Mouse (Mus musculus) heart, embryonic 12.5 days (tissue): ENCODE data around the gene Ccdc96. TPM values are rescaled to one million over a fixed set of nuclear protein-coding genes. Genes with fewer than 3 reads are reported as not detected.

Source experiments
- ATAC-seq: fragments of 200-750 bp; cut with Nextera tagmentation; 2 replicates; pipeline ENCODE4 v1.8.0; 2017; ENCODE audit warnings: moderate TSS enrichment, moderate library complexity; ENCODE audit not compliant: insufficient number of reproducible peaks, low FRiP score
- H3K27ac ChIP-seq: fragments of 300-500 bp; sonication (generic); 2 replicates; pipeline ENCODE4 v1.5.1; 2016; ENCODE audit warnings: mild to moderate bottlenecking, moderate library complexity; ENCODE audit not compliant: poor library complexity, severe bottlenecking
- H3K27me3 ChIP-seq: fragments of 300-500 bp; sonication (generic); replicated peaks from 2 replicates; pipeline ENCODE4 v1.6.1; 2016; ENCODE audit warnings: mild to moderate bottlenecking, moderate library complexity
- H3K36me3 ChIP-seq: fragments of 300-500 bp; sonication (generic); 2 replicates; pipeline ENCODE4 v1.6.1; 2016; ENCODE audit warnings: mild to moderate bottlenecking, moderate library complexity
- H3K4me1 ChIP-seq: fragments of 300-500 bp; sonication (generic); replicated peaks from 2 replicates; pipeline ENCODE4 v1.6.1; 2016; ENCODE audit warnings: mild to moderate bottlenecking
- H3K4me2 ChIP-seq: fragments of 300-500 bp; sonication (generic); 2 replicates; pipeline ENCODE4 v1.6.1; 2016; ENCODE audit warnings: mild to moderate bottlenecking, moderate library complexity
- H3K4me3 ChIP-seq: fragments of 300-500 bp; sonication (generic); 2 replicates; pipeline ENCODE4 v1.5.1; 2016; ENCODE audit warnings: mild to moderate bottlenecking
- H3K9ac ChIP-seq: fragments of 300-500 bp; sonication (generic); 2 replicates; pipeline ENCODE4 v1.6.1; 2016; ENCODE audit warnings: mild to moderate bottlenecking, moderate library complexity
- H3K9me3 ChIP-seq: fragments of 300-500 bp; sonication (generic); replicated peaks from 2 replicates; pipeline ENCODE4 v1.6.1; 2016; ENCODE audit warnings: mild to moderate bottlenecking, moderate library complexity
- WGBS: fragments of 180-500 bp; shearing (Covaris S2); methylation state at CpG from one replicate; pipeline ENCODE4 v1.1.7; 2016; 5-methylcytosine and 5-hydroxymethylcytosine counted together
- polyA plus RNA-seq: library from polyadenylated mRNA; unstranded; fragments of >200 nt; fragmentation: Nextera tagmentation; extraction: Ambion mirVana; gene quantifications from 2 replicates; pipeline ENCODE4 v1.2.1, GENCODE M21; 2016

Gene Ccdc96
- polyA plus RNA-seq, 1 experiment from 2014 or later: 0.29 TPM

DNA sequence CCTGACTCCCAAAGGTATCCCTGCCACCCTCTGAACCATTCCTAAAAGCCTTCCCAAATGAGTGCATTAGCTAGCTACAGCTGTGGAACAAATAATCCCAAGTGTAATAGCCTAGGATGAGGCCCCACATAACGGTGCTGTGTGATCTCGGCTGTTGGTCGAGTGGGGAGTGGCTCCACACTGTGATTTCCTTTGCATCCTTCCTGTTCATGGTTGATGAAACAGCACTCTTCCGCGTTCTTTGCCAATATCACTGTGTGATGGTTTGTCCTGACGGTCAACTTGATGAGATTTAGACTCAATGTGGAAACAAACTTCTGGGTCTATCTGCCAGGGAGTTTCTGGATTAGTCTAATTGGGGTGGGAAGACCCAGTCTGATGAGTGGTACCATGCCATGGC lies 31.6 kb upstream of the Ccdc96 start:
- no peak for ATAC-seq
- no peaks in the 10 kb centered on the region for H3K36me3 ChIP-seq
- WGBS: 75% methylated on average over 6 of the region's 6 CpGs
- no peaks in the 10 kb centered on the region for H3K9me3 ChIP-seq
- H3K27me3 ChIP-seq: peaks cover 9% of the 10 kb centered on the region; the same call in 1 of the 2 replicates
- no peak overlapping the region for H3K4me3 ChIP-seq
- H3K4me1 ChIP-seq: peaks cover 32% of the 10 kb centered on the region
- no peak overlapping the region for H3K9ac ChIP-seq
- no peak overlapping the region for H3K4me2 ChIP-seq
- H3K27ac ChIP-seq: no peak overlapping the region

- no peak for ATAC-seq
- WGBS: 75% methylated on average over 4 of the region's 4 CpGs
- no peak overlapping the region for H3K4me2 ChIP-seq
- H3K27ac ChIP-seq: no peak overlapping the region
- no peaks in the 10 kb centered on the region for H3K9me3 ChIP-seq
- no peaks in the 10 kb centered on the region for H3K36me3 ChIP-seq
- peaks cover 8% of the 10 kb centered on the region; the same call in 1 of the 2 replicates for H3K4me1 ChIP-seq
- H3K4me3 ChIP-seq: no peak overlapping the region
- peaks cover 10% of the 10 kb centered on the region; the same call in 1 of the 2 replicates for H3K27me3 ChIP-seq
- H3K9ac ChIP-seq: no peak overlapping the region
Observed at GRCm38 (mm10) chr5:36457706-36458105, 26.7 kb upstream of the Ccdc96 start.

GRCm38 (mm10) chr5:36458926-36459325 lies 25.5 kb upstream of the Ccdc96 start:
- WGBS: 12% methylated on average over 4 of the region's 4 CpGs
- H3K27me3 ChIP-seq: peaks cover 10% of the 10 kb centered on the region; the same call in 1 of the 2 replicates
- H3K4me3 ChIP-seq: no peak overlapping the region
- no peak overlapping the region for H3K27ac ChIP-seq
- no peak overlapping the region for H3K9ac ChIP-seq
- H3K36me3 ChIP-seq: no peaks in the 10 kb centered on the region
- H3K4me1 ChIP-seq: peaks cover 9% of the 10 kb centered on the region
- ATAC-seq: no peak
- H3K4me2 ChIP-seq: no peak overlapping the region
- no peaks in the 10 kb centered on the region for H3K9me3 ChIP-seq

GRCm38 (mm10) chr5:36460712-36461111 lies 23.7 kb upstream of the Ccdc96 start:
- H3K9ac ChIP-seq: no peak overlapping the region
- 88% methylated on average over 2 of the region's 2 CpGs for WGBS

DNA sequence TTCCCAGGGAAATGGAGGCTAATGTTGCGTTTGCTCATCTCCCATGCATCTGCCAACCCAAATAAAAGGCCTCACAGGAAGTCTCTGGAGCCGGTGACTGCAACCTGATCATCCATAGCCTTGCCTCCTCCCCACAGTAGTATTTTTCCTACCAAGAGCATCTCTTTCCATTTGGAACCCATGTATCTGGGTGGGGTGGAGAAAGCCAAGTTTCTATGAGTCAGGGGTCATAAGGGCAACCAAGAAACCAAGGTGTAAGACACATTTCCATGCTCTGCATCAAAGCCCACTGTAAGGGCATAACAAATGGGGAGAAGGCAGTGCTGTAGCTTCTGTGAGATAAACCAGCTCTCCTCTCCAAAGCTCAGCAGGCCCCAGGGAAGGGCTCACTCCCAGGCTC lies 23.2 kb upstream of the Ccdc96 start:
- no peaks in the 10 kb centered on the region for H3K36me3 ChIP-seq
- H3K9ac ChIP-seq: no peak overlapping the region
- WGBS: 55% methylated on average over 2 of the region's 2 CpGs
- H3K4me2 ChIP-seq: no peak overlapping the region
- no peak overlapping the region for H3K27ac ChIP-seq
- ATAC-seq: no peak
- H3K27me3 ChIP-seq: peaks cover 10% of the 10 kb centered on the region; the same call in 1 of the 2 replicates
- no peak overlapping the region for H3K4me3 ChIP-seq
- H3K9me3 ChIP-seq: no peaks in the 10 kb centered on the region
- peaks cover 21% of the 10 kb centered on the region for H3K4me1 ChIP-seq

More at GRCm38 (mm10) chr5:36460712-36461111, 23.7 kb upstream of the Ccdc96 start:
- H3K4me3 ChIP-seq: no peak overlapping the region
- peaks cover 10% of the 10 kb centered on the region; the same call in 1 of the 2 replicates for H3K27me3 ChIP-seq
- H3K4me2 ChIP-seq: no peak overlapping the region
- H3K36me3 ChIP-seq: no peaks in the 10 kb centered on the region
- no peak for ATAC-seq
- H3K9me3 ChIP-seq: no peaks in the 10 kb centered on the region
- H3K27ac ChIP-seq: no peak overlapping the region
- H3K4me1 ChIP-seq: peaks cover 16% of the 10 kb centered on the region

GRCm38 (mm10) chr5:36462810-36463209 lies 21.6 kb upstream of the Ccdc96 start:
- no peak overlapping the region for H3K27ac ChIP-seq
- H3K36me3 ChIP-seq: peaks cover 5% of the 10 kb centered on the region; the same call in 1 of the 2 replicates
- no peak overlapping the region for H3K4me3 ChIP-seq
- no peak overlapping the region for H3K4me2 ChIP-seq
- WGBS: 20% methylated on average over 7 of the region's 7 CpGs
- H3K4me1 ChIP-seq: peaks cover 31% of the 10 kb centered on the region
- H3K9ac ChIP-seq: no peak overlapping the region
- 0 out of 2 replicates have a peak, but pooled peaks cover 4% of the 10 kb centered on the region for H3K27me3 ChIP-seq
- no peaks in the 10 kb centered on the region for H3K9me3 ChIP-seq
- no peak for ATAC-seq

DNA sequence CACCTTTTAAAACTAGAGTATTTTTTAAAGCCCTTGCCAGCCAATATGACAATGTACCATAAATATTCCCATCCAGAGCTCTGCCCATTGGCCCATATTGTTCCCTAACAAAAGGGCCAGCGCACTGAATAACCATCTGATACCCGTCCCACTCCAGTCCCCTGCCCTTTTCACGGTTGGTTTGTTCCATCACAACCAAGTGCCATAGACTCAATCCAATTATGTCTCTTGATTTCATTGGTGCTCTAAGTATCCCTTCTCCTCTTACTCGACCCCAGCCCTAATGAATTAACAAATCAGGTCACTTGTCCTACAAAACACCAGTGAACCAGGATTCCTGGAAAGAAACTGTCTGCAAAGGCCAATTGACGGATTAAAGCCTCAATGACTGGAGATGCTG lies 21.0 kb upstream of the Ccdc96 start:
- no peak for ATAC-seq
- peaks cover 37% of the 10 kb centered on the region for H3K4me1 ChIP-seq
- H3K9me3 ChIP-seq: no peaks in the 10 kb centered on the region
- H3K36me3 ChIP-seq: peaks cover 9% of the 10 kb centered on the region; the same call in 1 of the 2 replicates
- no peak overlapping the region for H3K4me2 ChIP-seq
- 60% methylated on average over 5 of the region's 5 CpGs for WGBS
- H3K9ac ChIP-seq: no peak overlapping the region
- H3K27me3 ChIP-seq: no peaks in the 10 kb centered on the region
- H3K27ac ChIP-seq: no peak overlapping the region
- H3K4me3 ChIP-seq: no peak overlapping the region

- peak within 1 kb of the TSS; percentile 96 for H3K4me2 ChIP-seq
- peaks cover 38% of the 10 kb centered on the region for H3K4me1 ChIP-seq
- ATAC-seq: peak; percentile 97
- H3K27ac ChIP-seq: peak within 1 kb of the TSS; percentile 50; the same call in 1 of the 2 replicates
- H3K36me3 ChIP-seq: peaks cover 24% of the 10 kb centered on the region
- WGBS: under 1% methylated on average over 68 of the region's 68 CpGs
- H3K9me3 ChIP-seq: no peaks in the 10 kb centered on the region
- H3K4me3 ChIP-seq: peak within 1 kb of the TSS; percentile 74
- no peaks in the 10 kb centered on the region for H3K27me3 ChIP-seq
- H3K9ac ChIP-seq: peak within 1 kb of the TSS; percentile 85
Observed at GRCm38 (mm10) chr5:36464709-36465661, 19.4 kb upstream of the Ccdc96 start, which contains the start of gene Grpel1. Grpel1 (plus strand) TSS chr5:36464998.

GRCm38 (mm10) chr5:36465889-36466288 lies 18.5 kb upstream of the Ccdc96 start:
- H3K27me3 ChIP-seq: no peaks in the 10 kb centered on the region
- 23% methylated on average over 8 of the region's 8 CpGs for WGBS
- H3K27ac ChIP-seq: no peak overlapping the region; the same call in 1 of the 2 replicates
- peak overlapping the region; percentile 85 for H3K9ac ChIP-seq
- H3K9me3 ChIP-seq: no peaks in the 10 kb centered on the region
- H3K4me3 ChIP-seq: peak overlapping the region; percentile 74
- no peak for ATAC-seq
- peaks cover 38% of the 10 kb centered on the region for H3K4me1 ChIP-seq
- peaks cover 33% of the 10 kb centered on the region for H3K36me3 ChIP-seq
- H3K4me2 ChIP-seq: peak overlapping the region; percentile 96

- Histone ChIP-seq H3K27me3 (no peaks in the 10 kb centered on the region), H3K4me3 (no peak overlapping the region), H3K4me2 (no peak overlapping the region), H3K4me1 (peaks cover 17% of the 10 kb centered on the region), H3K27ac (no peak overlapping the region), H3K9ac (no peak overlapping the region), H3K36me3 (peaks cover 75% of the 10 kb centered on the region), H3K9me3 (no peaks in the 10 kb centered on the region)
- no peak for ATAC-seq
- 92% methylated on average over 8 of the region's 8 CpGs for WGBS
Observed at GRCm38 (mm10) chr5:36471206-36471605, 13.2 kb upstream of the Ccdc96 start.

GRCm38 (mm10) chr5:36472876-36473655 lies 11.3 kb upstream of the Ccdc96 start:
- no peaks in the 10 kb centered on the region for H3K9me3 ChIP-seq
- H3K4me1 ChIP-seq: peaks cover 5% of the 10 kb centered on the region; the same call in 1 of the 2 replicates
- H3K4me3 ChIP-seq: no peak overlapping the region
- WGBS: 84% methylated on average over 4 of the region's 4 CpGs
- no peak for ATAC-seq
- H3K27ac ChIP-seq: no peak overlapping the region
- no peak overlapping the region for H3K9ac ChIP-seq
- H3K4me2 ChIP-seq: no peak overlapping the region
- no peaks in the 10 kb centered on the region for H3K27me3 ChIP-seq
- H3K36me3 ChIP-seq: peaks cover 74% of the 10 kb centered on the region
